Mouse (Mus musculus) testis, postnatal 14 days (tissue): ENCODE results near the gene AC170998.1.
"Not testable (repeated sequence)": the region's sequence is repeated elsewhere in the genome, so short reads cannot be mapped to it uniquely, and the experiment has no call there.

Experiments used
- DNase-seq: peaks from one replicate; pipeline ENCODE4 v3.0.0; 2021; ENCODE audit warnings: low spot score

The AC170998.1 gene

DNA sequence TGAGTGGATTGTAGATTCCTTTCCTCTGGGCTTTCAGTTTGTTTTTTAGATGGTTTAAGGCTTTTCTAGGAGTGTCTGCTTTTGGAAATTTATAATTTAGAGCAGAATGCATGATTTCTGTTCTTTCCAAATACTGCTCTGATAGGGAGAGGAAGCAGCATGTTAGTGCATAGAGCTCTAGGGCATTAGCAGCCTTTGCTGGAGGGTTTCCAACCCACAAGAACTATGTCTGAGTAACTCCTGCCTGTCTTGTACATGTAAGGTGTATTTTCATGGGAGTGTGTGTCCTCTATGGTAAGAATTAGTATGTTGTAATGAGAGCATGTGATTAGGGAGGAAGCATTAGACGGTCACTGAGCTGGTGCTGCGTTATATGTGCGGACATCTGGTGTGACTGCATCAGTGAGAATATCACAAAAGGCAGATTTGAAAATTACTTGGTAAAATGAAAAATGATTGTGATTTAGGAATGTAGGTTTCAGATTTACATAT, 18.7 kb upstream of the AC170998.1 start:
- DNase-seq = no peak

DNA sequence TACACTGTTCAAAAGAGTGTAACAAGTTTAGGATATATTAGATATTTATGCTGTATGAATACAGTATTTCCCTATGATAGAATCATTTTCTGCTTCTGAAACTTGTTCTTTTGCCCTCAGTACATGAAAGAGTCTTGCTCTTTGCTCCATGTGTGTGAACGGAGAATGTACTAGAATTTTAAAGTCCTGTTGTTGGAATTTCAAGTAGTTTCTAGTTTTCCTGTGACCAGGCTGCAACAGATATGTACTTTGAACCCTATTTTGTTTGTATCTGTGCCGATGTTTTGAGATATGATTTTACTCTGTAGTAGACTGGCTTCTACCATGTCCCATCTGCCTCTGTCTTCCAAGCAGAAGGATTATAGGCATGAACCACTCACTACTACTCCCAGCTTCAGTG, 18.1 kb upstream of the AC170998.1 start:
- no peak for DNase-seq

DNA sequence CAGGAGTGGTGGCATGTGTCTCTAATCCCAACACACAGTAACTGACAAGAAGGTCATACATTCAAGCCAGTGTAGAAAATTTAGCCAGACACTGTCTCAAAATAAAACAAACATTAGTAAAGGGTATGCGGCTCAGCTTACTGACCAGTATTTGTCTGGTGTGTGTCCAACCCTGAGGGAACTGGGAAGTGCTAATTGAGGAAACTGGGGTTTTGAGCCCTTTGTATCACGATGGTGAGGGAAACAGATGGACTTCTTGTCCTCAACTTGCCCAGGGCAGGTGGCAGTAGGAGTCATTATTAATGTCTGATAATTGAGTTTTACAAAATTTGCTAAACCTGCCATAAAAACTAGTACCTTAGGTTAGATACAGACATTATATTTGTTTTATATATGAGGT, 16.9 kb upstream of the AC170998.1 start:
- no peak for DNase-seq

DNA sequence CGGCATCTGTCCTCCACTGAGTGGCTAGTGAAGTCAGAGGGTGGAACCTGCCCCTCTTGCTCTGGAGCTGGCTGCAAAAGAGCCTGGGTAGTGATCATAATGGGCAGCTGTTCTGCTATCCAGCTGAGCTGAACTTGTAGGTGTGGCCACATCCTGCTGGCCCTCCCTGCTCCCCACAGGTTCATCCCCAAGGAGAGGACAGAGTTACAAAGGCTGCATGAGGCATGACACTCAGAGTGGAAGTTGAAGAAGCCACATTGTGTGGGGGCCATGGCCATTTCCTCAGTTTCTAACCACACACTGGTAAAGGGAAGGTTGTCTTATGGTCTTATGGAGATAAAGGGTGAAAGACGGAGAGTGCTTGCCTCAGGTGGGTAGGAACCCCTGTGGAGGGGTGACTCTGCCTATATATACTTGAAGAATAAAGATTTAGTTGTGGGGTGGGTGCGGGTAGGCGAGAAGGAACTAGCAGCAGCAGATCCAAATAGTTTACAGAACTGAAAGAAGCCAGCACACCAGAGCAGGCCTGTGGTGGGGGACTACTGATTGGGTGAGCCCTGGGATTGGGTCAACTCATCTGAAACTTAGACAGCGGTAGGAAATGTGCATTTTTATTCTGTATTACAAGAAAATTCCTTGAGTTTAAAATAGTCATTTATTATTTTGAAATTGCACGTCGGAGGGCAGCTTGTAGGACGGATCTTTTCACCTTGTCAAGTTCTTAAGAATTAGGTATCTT, 16.2 kb upstream of the AC170998.1 start:
- no peak for DNase-seq

DNA sequence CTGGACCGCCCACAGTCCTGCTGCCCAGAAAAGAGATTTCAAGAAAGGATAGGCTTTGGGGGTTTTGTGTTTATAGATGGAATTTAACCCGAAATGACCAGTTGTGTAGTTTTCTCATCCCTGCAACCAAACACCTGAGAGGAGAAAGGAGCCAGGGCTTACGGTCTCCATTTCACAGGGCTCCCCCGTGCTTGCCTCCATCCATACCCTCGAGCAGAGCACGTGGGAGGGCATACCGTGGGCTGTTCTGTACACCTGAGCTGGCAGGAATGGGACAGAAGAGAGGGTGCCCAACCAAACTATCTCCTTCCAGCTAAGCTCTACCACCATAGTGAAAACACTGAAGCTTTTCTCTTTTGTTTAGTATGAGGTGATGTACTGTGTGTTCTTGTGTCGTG, 15.6 kb upstream of the AC170998.1 start:
- DNase-seq = no peak

DNA sequence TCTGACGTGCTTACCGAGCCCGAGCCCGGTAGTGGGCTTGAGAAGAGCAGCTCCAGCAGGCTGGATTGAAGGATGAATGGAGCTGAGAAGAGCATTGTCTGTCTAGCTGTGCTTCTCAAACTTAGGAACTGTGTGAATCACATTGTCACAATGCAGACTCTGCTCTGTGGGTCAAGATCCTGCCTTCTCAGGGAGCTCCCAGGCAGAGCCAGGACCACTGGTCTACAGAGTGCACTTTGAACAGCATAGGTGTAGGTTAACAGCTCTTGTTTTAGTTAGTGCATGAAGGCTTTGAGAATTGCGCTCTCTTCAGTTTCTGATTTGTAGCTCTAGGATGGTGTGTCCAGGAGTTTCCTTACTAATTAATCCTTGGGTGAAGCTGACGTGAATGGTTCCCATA, 14.6 kb upstream of the AC170998.1 start:
- no peak for DNase-seq

DNA sequence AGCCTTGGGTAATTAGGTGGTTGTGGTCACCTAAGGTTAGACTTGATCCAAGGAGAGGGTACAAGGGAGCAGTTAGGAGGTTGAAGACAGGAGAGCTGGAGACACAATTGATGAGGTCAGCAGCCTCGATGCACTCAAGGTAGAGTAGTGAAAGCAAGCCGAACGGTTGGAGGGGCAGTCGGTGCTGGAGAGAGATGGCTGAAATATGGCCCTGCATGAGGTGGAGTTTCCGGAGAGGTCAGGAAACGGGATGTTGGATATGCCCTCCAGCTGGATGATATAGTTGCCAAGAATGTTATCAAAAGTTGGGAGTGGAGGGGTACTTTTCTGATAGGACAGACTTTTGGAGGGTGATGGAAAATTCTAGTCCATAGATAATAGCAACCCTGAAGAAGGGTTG, 13.6 kb upstream of the AC170998.1 start:
- DNase-seq = no peak

DNA sequence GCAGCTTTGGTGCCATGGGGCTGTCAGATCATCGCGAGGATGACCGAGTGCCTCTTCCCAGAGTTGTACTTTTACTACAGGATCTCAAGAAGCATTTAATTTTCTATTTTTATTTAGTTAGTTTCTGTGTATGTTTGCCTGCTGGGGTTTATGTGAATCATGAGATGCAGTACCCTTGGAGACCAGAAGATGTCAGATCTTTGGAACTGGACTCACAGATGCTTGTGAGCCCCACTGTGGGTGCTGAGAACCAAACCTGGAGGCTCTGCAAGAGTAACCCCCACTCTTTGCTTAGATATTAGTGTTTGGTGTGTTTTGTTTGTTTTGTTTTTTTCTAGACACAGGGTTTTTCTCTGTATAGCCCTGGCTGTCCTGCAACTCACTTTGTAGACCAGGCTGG, 11.9 kb upstream of the AC170998.1 start:
- DNase-seq = no peak

DNA sequence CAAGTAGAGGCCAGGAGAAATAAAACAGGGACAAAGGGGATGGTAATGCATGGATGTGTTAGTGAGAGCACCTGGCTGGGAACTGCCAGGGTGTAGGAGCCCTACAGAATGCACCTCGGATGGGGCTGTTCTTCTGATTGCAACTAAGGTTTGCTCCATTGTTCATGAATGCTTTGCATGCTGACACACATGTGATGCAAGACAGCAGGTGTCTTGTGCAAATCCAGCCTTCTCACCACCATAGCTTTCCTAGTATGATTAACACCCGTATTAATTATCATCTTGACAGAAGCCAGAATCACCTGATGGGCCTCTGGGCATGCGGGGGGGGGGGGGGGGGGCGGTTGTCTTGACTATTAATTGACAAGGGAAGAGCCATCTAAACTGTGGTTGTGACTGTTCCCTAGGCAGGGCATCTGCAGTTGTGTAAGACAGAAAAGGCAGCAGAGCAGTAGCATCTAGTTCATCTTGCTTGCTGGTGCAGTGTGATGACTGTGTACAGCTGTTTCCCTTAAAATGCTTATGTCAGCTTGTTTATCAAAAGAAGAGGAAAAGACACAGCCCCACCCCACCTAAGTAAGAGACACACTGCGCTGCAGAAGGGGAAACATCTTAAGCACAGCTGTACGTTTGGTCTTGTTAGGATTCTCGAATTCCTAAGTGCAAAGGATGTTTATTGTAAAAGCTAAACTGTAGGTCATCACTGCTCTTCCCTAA, 9.9 kb upstream of the AC170998.1 start:
- DNase-seq = no peak

DNA sequence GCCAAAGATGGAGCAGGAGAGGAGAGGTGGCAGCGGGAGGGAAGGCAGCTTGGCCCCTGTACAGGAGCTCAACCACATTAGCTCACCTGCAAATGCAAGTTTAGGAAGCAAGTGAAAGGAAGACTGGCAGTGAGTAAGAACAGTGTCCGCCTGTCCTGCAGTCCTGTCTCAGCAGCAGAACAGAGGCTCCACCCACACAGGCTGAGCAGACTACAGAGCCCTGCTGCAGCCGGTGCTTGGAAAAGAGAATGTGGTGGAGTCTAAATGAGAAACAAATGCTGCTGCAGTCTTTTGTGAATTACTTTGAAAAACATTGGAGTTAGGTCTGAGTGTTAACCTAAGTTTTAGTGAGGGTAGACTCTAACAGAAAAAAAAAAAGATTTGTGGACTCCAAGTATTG, 8.3 kb upstream of the AC170998.1 start:
- no peak for DNase-seq

DNA sequence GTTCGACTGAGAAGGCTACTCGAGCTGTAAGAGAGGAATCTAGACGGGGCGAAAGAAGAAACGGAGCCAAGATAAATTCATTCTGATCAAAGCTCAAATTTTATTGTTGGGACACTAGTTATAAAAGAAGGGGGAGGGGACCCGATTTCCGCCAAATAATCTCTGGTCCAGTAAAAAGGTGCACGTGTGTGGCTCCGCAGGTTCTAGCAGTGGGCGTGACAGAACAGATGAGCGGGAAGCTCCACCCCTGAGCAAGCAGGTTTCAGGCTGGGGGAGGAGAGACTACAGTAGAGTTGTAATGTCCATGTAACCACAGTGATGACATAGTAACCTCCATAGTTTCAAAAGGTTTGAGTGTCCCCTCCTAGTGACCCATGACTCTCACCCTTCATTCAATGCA, 1.6 kb downstream of the AC170998.1 start:
- not testable (repeated sequence) for DNase-seq

DNA sequence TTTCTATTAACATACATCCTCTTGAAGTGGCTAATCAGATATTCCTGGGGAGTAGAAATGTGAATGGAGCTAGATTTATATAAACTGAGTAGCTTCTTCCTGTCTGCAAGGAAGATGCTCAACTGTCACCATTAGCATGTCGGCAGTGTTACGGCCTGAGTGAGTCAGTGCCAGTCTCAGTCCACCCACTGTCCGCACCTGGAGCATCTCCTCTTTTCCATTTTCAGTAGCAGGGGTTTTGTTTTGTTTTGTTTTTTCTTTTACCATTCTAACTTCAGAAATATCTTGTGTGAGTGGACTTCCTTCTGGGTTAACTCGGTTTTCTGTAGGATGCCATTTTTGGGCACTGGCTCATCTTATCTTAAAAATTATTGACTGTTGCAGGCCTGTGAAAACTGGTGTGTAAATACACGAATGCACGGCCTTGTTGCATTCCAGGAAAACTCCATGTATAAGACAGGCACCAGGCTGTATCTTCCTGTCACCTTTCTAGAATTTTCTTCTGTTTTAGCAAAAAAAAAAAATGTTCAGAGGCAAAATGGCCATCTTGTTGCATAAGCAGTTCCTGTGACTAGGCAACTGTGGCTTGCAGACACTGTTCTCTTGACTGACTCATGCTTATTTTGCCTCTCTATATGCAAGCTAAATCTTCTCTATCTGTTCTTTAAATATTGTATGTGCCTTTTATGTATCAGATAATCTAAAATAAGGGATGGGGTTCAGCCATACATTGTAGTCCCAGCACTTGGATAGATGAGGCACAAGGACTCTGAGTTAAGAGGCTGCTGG, 9.6 kb downstream of the AC170998.1 start:
- DNase-seq = no peak

DNA sequence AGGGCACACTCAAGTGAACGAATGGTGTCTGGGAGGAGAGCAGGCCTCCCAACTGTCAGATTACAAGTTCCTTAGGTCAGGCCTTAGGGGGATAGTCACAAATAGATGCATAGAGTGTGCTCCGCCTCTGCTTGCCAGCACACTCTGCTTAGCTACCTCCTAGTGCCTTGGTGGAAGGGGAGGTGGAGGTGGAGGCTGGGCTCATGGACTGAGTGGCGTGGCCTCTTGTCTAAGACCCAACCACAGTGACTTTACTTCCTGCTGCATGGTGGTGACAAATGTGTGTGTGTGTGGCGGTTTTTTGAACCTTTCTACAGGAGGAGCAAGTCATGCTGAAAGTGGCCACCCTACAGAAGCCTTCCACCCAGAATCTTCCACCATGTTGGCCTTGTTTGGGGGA, 10.6 kb downstream of the AC170998.1 start:
- no peak for DNase-seq

DNA sequence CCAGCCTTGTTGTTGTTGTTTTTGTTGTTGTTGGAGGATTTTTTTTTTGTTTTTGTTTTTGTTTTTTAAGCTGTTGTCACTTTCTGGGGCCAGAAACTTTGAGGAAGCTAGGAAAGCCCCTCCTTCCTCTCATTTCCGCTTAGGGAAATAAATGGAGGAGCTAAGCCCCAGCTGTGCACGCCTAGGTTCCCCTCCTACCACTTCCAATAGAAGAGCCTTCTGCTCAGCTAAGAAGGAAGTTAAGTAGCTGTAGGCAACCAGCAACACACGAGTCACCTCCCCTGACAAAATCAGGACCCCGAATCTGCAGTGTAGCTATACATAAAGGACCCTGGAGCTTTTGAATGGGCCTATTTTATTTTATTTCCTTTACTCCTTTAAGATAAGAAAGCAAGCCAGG, 12.1 kb downstream of the AC170998.1 start:
- no peak for DNase-seq

DNA sequence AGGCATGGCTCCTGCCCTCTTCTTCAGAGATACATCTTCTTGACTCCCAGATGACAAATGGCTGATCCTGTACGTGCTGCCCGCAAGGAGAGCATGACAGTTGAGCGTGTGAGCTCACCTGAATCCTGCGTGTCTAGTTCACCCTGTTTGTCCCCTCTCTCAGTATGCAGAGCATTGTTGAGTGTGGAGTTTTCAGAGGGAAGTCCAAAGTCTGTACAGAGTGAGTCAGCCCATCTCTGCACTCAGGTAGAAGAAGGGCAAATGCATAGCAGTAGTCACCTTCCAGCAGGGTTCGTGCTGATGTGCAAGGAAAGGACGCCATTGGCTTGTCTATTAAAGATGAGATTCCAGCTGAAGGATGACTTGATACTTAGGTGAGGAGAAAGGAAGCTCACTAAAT, 13.4 kb downstream of the AC170998.1 start:
- DNase-seq = no peak

DNA sequence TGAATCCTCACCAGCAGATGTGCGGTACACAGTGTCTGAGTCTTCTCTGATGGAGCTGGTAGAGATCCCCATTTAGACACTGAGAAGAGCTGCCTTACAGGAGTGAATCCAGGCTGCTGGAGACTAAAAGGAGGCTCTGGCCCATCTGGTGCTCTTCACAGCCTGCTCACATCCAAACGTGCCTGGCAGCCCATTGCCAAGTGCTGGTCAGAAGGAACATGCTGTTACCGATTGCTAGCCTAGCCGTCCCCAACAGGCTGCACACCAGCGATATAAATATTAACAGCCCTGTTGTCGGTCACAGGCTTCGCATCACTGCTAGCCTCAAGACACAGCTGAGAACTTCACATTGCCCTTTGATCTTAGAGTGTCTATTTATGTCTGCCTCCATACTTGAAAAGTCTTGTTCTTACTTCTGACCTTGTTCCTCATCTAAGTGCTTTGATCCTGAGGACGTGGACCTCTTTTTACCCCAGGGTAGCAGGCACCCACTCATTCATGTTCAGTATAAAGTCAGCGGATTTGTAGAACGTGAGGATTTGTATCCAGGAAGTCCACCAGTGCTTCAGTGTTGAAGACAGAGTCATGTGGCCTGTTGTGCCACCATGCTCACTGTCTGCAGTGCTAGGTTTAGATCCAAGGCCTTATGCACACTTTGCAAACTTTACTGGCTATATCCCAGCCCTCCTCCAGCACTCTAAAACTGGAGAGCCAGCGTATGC, 17.4 kb downstream of the AC170998.1 start:
- DNase-seq = peak; percentile 41

DNA sequence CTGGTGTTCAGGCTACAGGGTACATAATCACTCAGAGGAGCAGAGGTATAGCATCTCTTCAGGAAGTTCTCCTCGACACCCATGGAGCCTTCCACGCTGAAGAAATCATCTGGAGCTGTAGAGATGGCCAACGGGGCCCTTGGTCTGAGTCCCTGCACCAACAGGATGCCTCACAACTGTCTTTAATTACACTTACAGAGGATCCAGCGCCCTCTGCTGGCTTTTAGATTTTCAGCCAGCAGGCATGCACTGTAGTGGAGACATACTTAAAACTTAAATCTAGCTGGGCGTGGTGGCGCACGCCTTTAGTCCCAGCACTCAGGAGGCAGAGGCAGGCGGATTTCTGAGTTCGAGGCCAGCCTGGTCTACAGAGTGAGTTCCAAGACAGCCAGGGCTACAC, 18.0 kb downstream of the AC170998.1 start:
- no peak for DNase-seq

DNA sequence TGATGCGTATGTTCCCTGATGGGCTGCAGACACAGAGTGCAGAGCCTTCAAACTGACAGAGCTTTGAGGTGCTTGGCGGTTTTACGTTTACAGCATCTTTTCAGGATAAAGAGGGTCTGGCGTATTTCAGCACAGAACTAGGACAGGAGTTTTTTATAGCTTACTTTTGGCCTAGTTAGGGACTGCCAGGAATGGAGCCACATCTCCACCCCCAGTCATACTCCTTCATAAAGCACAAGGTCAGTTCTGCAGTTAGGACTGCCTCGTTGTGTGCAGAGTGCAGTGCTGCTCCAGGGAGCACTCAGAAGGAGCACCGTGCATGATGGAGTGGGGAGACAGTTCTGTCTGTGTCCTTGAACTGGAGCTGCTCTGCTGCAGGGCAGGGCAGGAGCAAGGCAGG, 19.9 kb downstream of the AC170998.1 start:
- no peak for DNase-seq

DNA sequence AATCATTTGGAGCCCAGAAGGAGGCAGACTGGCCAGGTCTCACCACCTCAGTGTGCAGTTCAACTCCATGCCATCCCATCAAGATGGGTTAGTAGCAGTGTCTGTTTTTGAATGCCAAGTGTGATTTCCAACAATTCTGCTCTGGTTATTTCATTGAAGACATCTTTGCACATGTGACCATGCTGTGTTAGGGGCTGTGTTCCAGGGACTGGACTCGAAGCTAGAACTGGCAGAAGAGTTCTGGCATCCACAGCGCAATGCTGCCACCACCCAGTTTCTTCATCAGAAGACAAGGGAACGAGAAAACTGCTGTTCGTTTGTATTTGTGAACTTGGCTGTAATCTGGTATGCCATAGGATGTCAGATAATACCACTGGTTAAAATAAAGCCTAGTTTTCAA, 22.1 kb downstream of the AC170998.1 start:
- no peak for DNase-seq

DNA sequence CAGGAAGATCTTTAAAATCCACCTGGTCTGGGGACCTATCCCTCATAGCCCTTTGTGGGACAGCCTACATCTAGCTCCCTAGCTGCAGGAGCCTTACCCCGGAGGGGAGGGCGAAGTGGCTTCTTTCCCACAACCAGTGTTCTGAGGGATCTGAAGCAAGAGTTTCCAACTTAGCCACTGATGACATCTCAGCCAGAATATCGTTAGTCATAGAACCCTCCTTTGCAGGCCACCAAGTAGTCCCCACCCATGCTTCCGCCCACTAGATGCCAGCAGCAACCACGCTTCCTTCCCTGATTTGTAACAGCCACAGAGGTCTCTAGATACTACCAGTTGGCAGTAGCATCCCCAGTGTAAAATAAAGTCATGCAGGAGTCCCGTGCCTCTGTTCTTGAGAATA, 24.7 kb downstream of the AC170998.1 start:
- no peak for DNase-seq

DNA sequence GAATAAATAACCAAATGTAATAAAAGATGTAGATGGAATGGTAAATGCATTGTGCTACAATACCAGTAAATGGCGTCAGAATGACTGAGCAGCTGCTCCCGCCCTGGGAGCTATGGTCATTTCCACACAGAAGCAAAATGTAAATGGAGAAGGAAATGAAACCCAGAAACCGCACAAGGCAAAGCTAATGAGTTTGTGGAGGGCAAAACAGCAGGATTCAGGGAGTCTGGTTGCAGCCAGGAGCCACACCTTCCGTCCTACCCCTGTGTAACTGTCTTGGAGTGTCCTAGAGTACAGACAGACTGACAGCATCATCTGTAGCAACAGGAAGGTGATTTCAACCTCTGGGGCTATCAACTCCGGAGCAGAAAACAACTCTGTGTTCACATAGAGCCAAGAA, 30.6 kb downstream of the AC170998.1 start:
- no peak for DNase-seq

DNA sequence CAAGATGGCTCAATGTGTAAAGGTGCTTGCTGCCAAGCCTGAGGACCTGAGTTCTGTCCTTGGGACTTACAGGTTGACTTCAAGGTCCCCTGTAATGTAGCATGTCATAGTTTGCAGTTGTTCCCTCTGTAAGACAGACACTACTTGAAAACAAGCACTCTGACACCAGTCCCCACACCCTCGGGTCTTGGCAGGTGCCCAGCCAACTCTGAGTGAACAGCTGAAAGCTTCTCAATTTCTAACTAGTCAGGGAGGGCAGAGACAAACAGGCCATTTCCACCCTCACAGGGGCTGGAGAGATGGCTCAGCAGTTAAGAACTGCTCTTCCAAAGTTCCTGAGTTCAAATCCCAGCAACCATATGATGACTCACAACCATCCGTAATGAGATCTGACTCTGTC, 31.6 kb downstream of the AC170998.1 start:
- no peak for DNase-seq
